Mouse (Mus musculus) 3134 (cell line): ENCODE measurements at regions not wholly inside any gene's neighbourhood (a gene's known extent, or its start where the extent isn't known, plus 50 kb on each side); places are given as distances from the start of the nearest gene placed in this dataset.

Experiments used
- DNase-seq: peaks from one replicate; pipeline ENCODE4 v3.0.0-alpha.2; 2011; ENCODE audit warnings: low spot score; ENCODE audit not compliant: insufficient read length; ENCODE audit errors: extremely low read depth

DNA sequence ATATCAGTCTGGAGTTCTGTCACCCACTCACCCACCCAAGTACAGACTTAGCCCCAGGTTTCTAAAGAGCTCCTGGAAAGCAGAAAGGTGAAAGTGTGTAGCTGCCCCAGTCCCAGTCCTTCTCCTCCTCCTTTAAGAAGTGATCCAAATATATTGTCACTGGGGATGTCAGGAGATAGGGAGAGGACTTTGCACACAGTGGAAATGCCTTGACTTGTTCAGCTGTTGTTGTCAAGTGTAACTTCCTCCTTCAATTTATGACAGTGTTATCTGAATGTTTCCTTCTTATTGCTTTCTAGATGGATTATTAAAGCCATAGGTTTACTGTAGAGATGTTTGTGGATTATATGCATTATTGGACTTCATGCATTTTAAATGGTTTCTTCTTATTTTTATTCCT, 119.0 kb upstream of the Nt5e start:
- no peak for DNase-seq

DNA sequence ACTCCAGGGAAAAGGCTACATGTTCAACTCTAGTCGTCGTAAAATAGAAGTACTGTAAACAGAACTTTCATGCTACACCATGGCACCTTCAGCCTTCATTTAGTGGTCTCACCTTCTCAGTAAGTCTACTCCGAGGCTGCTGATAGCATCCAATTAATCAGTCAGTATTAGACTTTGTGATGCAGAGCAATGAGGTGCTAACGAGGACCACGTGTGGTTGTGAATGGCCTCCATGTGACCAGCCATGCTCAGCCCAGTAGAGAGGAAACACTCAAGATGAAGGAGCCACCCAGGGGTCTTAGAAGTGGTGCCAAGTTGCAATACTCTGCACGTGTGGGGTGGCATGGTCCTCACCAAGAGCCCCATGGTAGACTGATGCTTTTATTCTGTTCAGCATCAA, 112.2 kb upstream of the Nt5e start:
- DNase-seq: no peak

DNA sequence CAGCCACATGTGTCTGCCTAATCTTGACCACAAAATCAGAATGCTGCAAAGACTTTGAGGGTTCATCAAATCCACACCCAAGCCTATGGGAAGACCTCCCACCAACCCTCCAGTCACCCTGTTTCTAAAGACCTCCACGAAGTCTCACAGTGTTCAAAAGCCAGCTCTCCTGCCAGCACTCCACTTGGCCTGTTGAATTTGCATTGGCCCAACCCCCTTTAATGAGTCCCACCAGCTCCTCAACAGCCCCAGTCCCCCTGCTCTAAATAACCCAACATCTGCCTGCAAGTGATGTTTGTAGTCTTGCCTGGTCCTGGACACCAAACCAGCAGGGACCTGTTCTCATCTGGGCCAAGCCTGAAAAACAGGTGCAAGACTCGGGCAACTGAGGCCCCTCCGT, 106.6 kb upstream of the Nt5e start:
- DNase-seq: no peak

DNA sequence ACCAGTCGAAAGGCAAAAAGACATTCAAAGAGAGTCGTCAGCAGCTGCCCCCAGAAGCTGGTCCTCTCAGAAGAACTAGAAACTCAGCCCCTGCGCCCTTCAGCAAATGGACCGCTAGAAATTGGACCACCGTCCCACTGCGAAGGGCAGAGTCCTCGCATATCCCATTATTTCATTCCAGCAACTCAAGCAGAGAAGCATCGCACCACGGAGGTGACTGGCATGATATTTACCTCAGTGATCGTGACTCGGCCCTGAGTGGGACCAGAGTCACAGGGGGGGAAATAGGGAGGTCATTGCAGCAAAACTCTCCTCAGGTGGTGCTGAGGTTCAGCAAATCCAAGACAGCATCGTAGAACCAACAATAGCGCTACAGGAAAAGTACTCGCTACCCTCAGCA, 105.7 kb upstream of the Nt5e start:
- DNase-seq: no peak

DNA sequence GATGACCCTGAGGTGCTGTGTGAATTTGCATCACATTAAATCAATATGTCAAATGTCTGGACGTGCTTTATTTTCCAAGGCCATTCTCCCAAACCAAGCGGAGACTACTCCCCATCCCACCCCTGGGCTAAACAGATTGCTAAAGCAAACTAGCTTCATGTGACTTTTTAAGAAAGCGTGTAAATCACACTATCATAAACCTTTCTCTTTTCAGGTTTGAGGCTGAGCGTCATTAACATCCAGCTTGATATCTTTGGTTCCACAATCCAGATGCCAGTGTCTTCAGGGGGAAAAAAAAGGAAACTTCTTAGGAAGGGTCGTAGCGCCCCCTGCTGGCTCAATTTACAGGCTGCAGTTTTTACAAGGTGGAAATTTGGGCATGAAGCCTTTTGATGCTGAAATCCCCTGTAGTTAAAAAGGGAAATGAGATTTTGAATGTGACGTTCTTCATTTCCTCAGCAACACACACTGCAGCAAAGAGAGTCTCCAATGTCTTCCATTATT, 105.1 kb upstream of the Nt5e start:
- DNase-seq: no peak

DNA sequence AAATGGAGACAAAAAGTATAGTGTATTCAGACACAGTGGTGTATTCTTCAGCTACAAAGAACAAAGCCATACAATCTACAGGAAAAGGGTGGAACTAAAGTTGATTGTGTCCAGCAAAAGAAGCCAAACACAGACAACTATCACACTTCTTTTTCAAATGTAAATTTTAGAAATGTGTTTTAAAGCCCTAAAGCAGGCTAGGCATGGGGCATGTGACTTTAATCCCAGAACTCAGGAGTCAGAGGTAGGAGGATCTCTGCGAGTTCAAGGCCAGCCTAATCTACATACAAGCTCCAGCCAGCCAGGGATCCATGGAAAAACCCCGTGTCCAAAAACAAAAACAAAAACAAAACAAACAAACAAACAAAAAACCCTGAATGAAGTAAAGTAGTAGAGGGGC, 89.9 kb upstream of the Nt5e start:
- no peak for DNase-seq

DNA sequence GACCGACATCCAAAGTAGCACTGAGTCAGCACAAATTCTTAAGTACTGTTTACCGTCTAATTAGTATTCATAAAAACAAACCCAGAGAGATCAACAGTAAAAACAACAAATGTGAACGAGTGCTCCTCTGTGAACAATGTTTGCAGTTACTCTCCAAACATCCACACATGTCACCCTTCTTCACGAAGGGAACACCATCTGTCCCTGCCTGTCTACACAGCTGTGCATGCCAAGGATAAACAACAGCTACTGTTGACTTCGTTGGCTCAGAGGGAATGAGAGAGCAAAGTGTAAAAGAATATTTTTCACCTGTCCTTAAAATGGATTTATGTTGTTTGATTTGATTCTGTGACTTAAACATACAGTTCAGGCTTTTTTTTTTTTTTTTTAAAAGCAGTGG, 88.7 kb upstream of the Nt5e start:
- DNase-seq: no peak

DNA sequence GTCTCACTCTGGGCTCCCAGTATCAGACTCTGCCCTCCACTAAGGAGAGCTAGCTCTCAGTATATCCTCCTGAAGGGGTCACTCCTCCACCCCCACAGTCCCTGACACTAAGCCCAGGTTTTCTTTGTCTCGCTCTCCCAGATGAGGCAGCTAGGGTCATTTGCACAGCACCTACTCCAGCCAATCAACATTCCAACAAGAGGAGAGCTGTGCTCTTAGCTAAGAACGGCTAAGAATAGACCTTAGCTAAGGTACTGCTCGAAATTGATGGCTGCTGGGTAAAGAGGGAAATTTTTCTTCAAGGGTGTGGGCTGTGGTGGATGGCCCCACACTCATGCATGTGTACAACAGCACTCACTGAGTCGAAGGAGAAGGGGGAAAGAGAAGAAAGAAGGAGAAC, 86.3 kb upstream of the Nt5e start:
- DNase-seq: no peak

DNA sequence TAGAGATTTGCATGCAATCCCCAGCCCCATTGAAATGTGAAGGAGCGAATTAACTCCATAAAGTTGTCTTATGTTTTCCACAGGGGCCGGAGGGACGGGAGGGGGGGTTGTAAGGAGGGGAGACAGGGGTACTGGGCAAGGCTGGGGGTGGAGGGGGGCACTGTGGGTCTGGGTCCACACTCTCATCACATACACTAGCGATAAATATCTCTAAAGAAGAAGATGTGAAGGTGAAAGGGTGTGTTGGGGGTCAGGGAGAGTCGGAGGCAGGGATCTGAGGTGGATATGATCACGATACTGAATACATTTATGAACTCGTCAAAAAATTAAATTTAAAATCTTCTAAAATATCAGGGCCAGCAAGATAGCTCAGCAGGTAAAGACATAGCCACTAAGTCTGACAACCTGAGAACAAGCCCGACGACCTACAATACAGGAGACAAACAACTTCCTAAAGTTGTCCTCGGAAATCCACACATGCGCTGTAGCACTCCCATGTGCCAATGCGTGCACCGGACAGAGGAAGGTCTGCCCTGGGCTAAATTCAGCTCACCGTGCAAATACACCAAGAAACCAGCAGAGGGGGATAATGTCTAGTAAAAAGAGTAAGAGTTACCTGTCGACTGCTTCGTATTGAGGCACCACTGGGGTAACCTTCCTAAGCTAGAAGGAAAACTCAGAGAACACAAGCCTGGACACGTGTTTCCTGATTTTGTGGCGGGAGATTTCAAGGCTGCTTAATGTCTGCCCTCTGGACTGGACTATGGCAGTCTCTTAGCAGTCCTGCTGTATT, 85.6 kb upstream of the Nt5e start:
- peak; percentile 59 for DNase-seq

DNA sequence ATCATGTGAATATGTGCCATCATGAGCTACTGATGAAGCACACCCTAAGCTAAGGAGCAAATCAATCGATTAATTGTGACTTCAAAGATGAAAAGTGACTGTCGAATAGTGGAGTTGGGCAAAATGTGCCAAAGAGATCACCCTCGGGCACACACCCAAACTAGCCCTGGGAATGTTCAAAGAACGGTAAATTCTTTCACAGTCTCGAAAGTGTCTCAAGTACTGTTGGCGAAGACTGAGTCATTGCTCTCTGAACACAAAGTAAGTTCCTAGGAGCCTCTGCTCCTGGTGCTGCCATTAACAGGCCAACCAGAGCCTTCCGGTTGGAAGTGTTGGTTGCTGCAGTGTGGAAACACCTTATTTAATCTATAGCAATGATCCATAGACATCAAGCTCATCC, 84.5 kb upstream of the Nt5e start:
- DNase-seq: no peak

DNA sequence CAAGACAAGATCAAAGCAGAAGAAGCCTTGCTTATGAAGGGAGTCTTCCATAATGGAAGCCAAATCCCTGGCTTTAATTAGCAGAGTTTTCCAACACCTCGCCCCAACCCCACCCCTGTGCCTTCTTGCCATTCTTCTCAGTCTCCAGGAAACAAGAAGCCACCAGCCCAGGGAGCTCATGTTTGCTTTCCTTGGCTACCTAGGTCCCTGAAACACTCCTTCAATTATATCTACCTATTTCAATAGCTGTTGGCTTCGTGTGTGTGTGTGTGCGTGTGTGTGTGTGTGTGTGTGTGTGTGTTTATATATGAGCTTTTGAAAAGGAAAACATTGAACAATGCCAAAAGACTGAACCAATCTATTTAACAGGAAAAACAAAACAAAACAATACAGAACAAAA, 82.5 kb upstream of the Nt5e start:
- no peak for DNase-seq

DNA sequence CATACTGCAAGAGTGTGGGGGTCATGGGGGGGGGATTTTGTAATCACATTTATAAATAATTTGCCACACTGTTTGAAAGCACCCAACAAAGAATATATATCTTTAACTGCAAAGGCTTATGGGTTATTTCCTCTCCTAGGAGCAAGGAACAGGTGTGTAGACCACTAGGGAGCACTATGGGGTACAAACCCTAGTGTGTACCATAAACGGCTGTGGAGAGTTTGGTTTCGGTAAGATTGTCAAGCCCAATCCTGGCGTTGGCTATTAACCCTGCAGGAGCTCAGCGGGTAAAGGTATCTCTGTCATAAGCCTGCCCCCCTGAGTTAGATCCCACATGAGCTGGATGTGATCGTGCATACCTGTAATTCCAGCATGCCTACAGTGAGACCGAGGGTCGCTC, 71.0 kb upstream of the Nt5e start:
- DNase-seq: no peak

DNA sequence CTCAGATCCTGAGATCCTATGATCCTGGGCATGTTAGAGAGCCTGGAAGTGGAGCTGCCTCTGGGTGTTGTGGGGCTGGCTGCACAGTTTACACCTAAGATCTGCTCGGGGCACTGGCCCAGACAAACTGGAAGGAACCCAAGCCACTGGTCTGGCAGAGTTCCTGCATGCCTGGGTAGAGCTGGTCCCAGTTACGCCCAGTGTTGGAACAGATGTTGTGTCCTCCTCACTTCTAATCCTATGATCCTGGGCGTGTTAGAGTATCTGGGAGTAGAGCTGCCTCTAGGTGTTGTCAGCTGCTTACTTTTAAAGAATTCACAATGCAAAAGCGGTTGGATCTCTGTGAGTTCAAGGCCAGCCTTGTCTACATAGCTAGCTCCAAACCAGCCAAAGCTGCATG, 67.4 kb upstream of the Nt5e start:
- peak; percentile 76 for DNase-seq

DNA sequence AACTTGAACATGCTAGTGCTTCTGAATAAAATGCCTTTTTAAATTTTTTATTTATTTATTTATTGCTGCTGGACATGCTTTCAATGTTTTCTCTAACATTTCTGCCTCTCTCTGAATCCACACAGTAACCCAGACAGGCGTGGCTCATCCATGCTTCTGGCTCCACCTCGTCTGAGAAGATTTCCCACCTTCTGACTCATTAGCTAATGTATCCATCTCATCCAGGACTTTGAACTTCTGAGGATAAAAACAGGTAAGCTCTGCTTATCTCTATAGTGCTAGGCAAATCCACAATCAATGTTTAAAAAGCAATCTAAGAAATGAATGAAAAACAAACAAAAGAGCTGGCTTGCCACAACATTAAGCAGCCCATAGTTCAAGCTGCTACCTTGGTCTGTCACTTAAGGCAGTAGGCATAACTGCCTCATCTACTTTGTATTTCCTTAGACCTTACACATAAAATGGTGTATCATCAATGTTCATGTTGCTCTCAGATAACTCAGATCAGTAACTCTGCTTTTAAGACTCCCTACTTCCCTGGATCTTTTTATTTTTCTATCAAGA, 66.8 kb upstream of the Nt5e start:
- no peak for DNase-seq

DNA sequence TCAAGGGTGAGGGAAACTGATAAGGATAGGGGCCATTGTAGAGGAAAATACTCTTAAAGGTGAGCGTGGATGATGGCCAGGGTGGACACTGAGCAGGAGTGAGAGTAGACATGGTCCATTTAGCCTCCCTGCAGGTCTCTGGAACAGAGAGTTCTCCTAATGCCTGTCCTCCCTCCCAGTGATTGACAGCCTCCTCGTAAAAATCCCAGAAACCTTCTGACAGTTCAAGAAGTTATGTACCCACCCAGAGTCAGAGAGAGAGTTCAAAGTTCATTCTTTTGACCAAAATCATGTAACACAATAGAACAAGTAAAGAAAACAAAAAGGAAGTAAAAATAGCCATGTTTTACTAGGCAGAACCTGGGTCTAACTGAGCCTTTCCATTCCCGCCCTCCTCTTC, 64.5 kb upstream of the Nt5e start:
- no peak for DNase-seq

DNA sequence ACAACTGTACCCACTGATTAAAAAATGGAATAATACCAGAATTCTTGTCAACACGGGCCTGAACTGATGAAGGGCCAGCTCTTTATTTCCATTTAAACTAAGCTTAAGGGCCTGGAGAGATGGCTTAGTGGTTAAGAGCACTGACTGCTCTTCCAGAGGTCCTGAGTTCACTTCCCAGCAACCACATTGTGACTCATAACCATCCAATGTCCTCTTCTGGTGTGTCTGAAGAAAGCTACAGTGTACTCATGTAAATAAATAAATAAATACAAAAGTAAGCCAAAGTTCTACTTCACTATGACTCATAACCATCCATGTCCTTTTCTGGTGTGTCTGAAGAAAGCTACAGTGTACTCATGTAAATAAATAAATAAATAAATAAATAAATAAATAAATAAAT, 60.7 kb upstream of the Nt5e start:
- peak; percentile 58 for DNase-seq

DNA sequence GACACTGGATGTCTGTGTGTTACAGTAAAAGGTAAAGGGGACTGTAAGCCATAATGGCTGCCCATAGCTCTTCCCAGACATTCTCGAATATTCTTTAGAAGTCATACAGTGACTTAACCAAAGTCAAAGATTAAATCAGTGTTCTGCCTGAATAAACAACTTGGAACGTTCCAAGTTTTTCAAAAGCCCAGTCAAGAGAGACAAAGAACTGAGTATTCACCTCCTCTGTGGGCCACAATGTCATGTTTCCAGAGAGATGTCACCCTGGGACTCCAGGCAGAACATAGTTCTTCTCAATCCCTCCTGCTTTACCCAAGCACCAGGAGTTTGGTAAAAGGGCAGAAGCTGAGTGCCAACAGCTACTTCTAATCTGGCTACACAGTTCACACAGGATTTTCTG, 58.2 kb upstream of the Nt5e start:
- DNase-seq: no peak

DNA sequence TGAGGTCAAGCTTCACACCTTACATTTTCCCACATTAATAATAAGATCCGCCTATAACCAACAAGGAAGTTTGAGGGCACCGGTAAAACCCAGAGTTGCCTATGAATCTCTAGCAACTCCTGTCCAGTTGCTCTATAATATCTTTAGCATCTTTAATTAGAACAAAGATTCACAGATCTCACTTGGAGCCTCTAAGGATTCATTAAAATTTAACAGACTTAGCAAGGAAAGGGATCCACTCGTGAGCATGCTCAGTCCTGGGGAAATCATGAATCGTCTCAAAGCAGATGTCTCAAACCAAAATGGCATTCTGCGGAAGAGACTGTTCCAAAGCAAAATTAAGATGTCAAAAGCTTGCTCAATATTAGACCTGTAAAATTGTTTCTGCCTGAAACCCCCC, 57.8 kb upstream of the Nt5e start:
- DNase-seq: no peak

DNA sequence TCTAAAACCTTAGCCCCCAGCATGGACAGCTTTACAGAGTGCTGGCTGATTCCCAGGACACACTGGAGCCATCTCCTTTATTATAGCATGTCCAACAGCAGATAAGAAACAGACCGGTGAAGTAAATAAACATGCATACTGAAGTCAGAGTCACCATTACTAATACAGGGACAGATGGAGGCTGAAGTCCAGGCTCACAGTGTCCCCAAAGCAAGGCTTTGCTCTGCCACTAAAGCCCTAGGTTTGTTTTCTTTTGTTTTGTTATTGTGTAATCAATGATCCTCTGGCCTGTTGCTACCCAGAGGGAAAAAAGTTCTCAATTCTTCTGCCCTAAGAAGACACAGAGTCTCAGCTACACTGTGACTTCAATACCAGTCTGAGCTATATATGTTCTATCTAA, 56.2 kb upstream of the Nt5e start:
- DNase-seq: no peak

DNA sequence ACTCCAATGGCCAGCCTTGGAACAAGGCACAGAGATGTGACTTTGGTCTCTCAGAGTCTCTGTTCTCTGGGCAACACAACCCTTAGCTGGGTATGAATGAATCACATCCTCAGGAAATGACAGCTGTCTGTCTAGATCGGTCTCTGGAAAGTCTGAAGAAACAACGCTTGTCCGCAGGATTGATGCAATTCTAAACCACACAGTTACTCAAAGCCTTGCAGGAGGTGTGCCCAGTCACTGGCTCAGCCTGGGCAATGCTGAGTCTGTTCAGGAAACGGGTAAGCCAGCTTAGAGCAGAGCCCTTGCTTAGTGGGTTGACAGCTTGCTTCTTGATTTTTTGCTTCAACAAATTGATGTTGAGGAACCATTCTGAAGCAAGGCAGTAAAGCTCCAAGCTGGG, 53.7 kb upstream of the Nt5e start:
- peak; percentile 60 for DNase-seq

DNA sequence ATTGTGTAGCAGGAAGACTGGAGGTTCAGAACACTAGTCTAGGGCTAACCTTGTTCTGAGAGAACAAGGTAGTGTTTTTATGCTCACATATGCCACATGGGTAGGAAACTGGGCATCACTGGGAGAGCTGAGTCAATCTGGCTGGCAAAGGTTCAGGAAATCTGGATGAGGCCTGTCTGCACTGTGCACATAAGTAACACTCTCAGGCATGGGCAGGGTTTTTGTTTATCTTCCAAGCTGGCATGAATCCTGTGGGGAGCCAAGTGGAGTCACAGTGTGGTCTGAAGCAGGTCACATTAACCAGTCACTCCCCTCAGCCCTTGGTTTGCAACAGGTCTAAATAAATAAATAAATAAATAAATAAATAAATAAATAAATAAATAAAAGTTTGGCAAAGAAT, 53.0 kb upstream of the Nt5e start:
- peak; percentile 76 for DNase-seq

DNA sequence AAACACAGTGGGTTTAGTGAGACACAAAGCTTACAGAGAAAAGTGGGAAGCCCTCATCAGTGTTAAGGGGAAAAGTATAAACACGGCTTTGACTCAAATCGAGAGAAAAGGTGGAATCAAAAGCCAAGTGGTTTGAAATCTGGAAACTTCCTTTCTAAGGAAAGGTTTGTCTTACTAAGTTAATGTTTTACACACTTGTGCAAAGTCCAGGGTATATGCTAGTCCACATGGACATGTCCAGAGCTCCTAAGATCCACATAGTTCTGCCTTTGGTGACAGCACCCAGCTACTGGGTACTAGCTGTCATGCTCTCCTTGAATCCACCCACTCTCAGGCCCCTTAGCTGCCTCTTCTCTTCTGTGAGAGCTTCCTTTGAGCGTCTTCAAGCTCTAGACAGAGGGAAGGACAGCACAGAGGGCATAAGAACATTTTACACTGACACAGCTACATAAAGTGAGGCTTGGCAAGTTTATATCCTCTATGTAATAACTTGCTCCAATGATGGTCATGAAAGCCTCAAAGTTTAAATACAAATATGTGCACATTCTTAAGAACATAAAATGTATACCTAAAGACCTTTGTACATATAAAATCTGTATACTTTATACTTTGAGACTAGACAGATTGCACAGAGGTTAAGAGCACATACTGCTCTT, 52.2 kb upstream of the Nt5e start:
- no peak for DNase-seq
